Mouse (Mus musculus): ENCODE data around the gene Atp6v0e. TPM values are rescaled to one million over a fixed set of nuclear protein-coding genes. Genes with fewer than 3 reads are reported as not detected.

Gene Atp6v0e
- total RNA-seq, 2 experiments from 2014 or later = 43.2 to 49.3 TPM

DNA sequence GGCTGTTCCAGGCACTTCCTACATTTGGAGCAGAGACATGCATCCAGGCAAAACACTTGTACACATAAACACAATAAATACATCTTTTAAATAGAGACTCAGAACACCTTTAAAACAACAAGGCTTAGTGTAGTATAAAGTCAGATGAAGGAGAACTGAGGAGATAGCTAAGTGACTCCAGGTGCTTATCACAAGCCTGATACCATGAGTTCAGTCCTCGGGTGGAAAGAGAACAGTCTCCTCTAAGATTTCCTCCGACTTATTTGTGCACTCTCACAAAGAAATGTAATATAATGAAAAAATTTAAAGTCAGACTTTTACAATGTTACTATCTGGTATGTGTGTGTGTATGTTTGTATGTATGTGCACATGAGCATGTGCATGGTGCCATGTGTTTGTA lies 58.8 kb downstream of the Atp6v0e start:
- DNase-seq = no peak

DNA sequence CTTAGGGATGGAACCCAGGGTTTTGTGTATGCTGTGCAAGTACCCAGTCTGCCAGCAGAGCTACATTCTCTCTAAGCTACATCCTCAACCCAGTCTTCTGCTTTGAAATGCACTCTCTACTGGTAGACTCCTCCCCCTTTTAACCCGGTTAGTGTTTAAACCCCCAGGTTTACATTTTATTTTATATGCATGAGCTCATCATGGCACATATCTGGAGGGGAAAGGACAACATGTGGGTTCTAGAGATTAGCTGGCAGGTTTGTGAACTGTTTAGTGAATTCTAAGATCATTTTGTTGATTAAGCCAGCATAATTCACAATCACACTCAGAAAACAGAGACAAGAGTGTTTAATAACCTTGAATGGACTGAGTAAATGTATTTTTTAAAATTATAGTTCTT lies 61.8 kb downstream of the Atp6v0e start:
- no peak for DNase-seq

DNA sequence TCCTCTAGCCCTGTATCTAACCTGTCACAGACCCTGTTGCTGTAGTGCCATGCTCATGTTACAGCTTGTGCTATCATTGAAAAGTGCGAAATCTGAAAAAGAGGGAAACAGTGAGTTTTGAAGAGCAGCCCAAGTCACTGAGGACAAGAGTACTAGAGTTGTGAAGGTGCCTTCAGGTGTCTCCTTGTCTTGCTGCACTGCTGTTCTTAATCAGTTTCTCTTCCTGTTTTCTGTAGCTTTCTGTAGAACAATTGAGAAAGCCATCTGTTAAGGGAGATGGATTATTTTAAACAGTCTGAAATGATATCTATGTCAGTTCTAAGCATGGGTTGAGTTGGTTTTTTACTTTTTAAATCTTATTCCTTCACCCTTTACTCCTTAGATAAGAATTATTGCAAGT lies 63.6 kb downstream of the Atp6v0e start:
- DNase-seq = no peak

DNA sequence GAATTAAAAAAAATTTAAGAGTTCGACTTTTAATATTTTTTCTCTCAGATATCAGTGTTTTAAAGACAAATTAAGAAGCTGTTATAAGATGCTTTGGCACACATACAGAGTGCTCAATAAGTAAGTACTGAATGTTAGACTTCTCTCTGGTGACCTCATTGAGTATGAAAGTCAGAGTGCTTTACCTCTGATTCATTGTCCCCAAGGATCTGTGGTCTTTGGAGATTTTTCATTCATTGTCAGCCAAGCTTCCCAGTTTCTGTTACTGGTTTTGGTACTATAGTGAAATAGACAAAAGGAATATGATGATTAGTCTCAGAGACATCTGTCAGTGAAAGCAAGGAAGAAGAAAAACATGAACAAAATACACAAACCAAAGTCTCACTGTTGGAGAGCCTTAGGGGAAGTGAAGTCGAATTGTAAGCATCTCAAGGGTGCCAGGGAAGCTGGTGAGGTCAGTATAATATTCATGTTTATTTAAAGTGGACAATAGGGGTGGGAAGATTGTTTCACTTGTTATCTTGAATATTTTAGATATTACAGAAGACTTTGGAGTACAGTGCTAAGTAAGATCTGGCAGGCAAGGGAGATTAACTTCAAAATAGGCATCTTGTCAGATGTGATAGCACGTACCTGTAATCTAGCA lies 64.2 kb downstream of the Atp6v0e start:
- DNase-seq = no peak

GRCm38 (mm10) chr17:26742581-26742980 lies 79.5 kb downstream of the Atp6v0e start:
- no peak for DNase-seq

GRCm38 (mm10) chr17:26743294-26743693 lies 80.3 kb downstream of the Atp6v0e start:
- DNase-seq = no peak

Other genes starting within 250 kb of the Atp6v0e start
- gene Neurl1b, start 248.4 kb upstream of the Atp6v0e start, total RNA-seq (2021) = 10 to 100 TPM; 76.7 to 80.8 TPM
- 100 to 1,000 TPM; 115 to 119 TPM for gene Ergic1, start 101.7 kb upstream of the Atp6v0e start, total RNA-seq (2021)
- gene Dusp1, start 101.1 kb upstream of the Atp6v0e start, total RNA-seq (2021) = 10 to 100 TPM; 17.1 to 19.3 TPM
- 100 to 1,000 TPM; 113 to 114 TPM for gene Crebrf, start 52.4 kb downstream of the Atp6v0e start, total RNA-seq (2021)
- gene Bnip1, start 117.8 kb downstream of the Atp6v0e start, total RNA-seq (2021) = 10 to 100 TPM; 32.7 to 35.5 TPM
- not detected for gene Nkx2-5, start 181.8 kb downstream of the Atp6v0e start, total RNA-seq (2021)

All from layer of hippocampus, postnatal 36 days (tissue).